Mouse (Mus musculus) kidney, adult 2 months (tissue): ENCODE results near the gene Glrx2. TPM values are rescaled to one million over a fixed set of nuclear protein-coding genes. Genes with fewer than 3 reads are reported as not detected.

Source experiments
- DNase-seq: peaks from one replicate; pipeline ENCODE4 v3.0.0; 2021
- H3K27ac ChIP-seq: fragments of 200-500 bp; 2 replicates; pipeline ENCODE4 v1.5.1; 2012; ENCODE audit warnings: low read depth, low read length, control low read depth, inconsistent platforms; ENCODE audit not compliant: insufficient read depth
- H3K27me3 ChIP-seq: fragments of 200-500 bp; replicated peaks from 2 replicates; pipeline ENCODE4 v1.6.1; 2012; ENCODE audit warnings: mild to moderate bottlenecking, moderate library complexity, low read length, inconsistent platforms; ENCODE audit not compliant: control insufficient read depth, insufficient read depth
- H3K36me3 ChIP-seq: fragments of 200-500 bp; 2 replicates; pipeline ENCODE4 v1.6.1; 2012; ENCODE audit warnings: mild to moderate bottlenecking, moderate library complexity, low read length, inconsistent platforms; ENCODE audit not compliant: control insufficient read depth, insufficient read depth
- H3K4me1 ChIP-seq: fragments of 200-500 bp; 2 replicates; pipeline ENCODE4 v1.6.1; 2011; ENCODE audit warnings: low read length; ENCODE audit not compliant: control insufficient read depth, insufficient read depth
- H3K4me3 ChIP-seq: fragments of 200-500 bp; 2 replicates; pipeline ENCODE4 v1.5.1; 2011; ENCODE audit warnings: mild to moderate bottlenecking, low read depth, low read length, control low read depth; ENCODE audit not compliant: insufficient read depth
- CTCF ChIP-seq: fragments of 200-500 bp; conservative IDR thresholded peaks from 2 replicates; pipeline ENCODE4 v1.5.1; 2011; ENCODE audit warnings: low read depth, mild to moderate bottlenecking, control low read depth, low read length, moderate library complexity, mixed read lengths; ENCODE audit not compliant: insufficient read depth, insufficient read length
- POLR2A ChIP-seq: fragments of 200-500 bp; IDR thresholded peaks from one replicate; pipeline ENCODE4 v1.6.1; 2011; ENCODE audit warnings: low read depth, low read length, control low read depth
- WGBS: fragments of 180-500 bp; shearing (Covaris S2); methylation state at CpG from one replicate; pipeline ENCODE4 v1.1.7; 2018; 5-methylcytosine and 5-hydroxymethylcytosine counted together
- polyA plus RNA-seq: library from polyadenylated mRNA; depleted of rRNA; stranded (reverse); fragments of >200 nt; gene quantifications from 2 replicates; pipeline ENCODE4 v1.2.3, GENCODE M21; 2012

The Glrx2 gene
- polyA plus RNA-seq, 1 experiment: 28.5 TPM

GRCm38 (mm10) chr1:143745871-143746270, 29.7 kb downstream of the Glrx2 start:
- TF ChIP-seq CTCF (no peak), POLR2A (no peak)
- no peaks in the 10 kb centered on the region for H3K4me1 ChIP-seq
- 79% methylated on average over 10 of the region's 10 CpGs for WGBS
- peak; percentile 19 for DNase-seq
- peaks cover 12% of the 10 kb centered on the region for H3K36me3 ChIP-seq
- H3K27ac ChIP-seq: peak overlapping the region; percentile 45; the same call in 1 of the 2 replicates
- H3K27me3 ChIP-seq: no peaks in the 10 kb centered on the region
- H3K4me3 ChIP-seq: no peak overlapping the region

DNA sequence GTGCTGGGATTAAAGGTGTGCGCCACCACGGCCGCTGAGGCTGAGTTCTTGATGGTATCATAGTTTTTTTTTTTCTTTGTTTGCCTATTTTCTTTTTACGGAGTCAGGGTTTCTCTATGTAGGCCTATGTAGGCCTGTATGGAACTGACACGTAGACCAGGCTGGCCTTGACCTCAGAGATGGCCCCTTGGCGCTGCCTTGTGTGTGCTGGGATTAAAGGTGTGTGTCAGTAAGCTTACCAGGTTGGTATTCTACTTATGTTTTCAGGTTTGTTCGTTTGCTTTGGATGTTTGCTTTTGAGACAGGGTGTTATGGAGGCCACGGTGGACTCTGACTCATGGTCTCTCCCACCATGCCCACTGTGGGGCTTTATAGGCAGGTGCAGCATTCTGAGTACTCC, 46.0 kb downstream of the Glrx2 start:
- H3K27ac ChIP-seq: no peak overlapping the region
- H3K4me1 ChIP-seq: no peaks in the 10 kb centered on the region
- H3K27me3 ChIP-seq: no peaks in the 10 kb centered on the region
- H3K4me3 ChIP-seq: no peak overlapping the region
- DNase-seq: no peak
- peaks cover 5% of the 10 kb centered on the region for H3K36me3 ChIP-seq
- no peak for TF ChIP-seq CTCF
- TF ChIP-seq POLR2A: no peak
- 94% methylated on average over 8 of the region's 8 CpGs for WGBS

GRCm38 (mm10) chr1:143764443-143764842, 48.3 kb downstream of the Glrx2 start:
- 77% methylated on average over 1 of the region's 1 CpGs for WGBS
- Histone ChIP-seq H3K36me3 (peaks cover 3% of the 10 kb centered on the region), H3K27ac (no peak overlapping the region), H3K27me3 (no peaks in the 10 kb centered on the region), H3K4me1 (no peaks in the 10 kb centered on the region), H3K4me3 (no peak overlapping the region)
- TF ChIP-seq POLR2A: no peak
- TF ChIP-seq CTCF: no peak
- no peak for DNase-seq

DNA sequence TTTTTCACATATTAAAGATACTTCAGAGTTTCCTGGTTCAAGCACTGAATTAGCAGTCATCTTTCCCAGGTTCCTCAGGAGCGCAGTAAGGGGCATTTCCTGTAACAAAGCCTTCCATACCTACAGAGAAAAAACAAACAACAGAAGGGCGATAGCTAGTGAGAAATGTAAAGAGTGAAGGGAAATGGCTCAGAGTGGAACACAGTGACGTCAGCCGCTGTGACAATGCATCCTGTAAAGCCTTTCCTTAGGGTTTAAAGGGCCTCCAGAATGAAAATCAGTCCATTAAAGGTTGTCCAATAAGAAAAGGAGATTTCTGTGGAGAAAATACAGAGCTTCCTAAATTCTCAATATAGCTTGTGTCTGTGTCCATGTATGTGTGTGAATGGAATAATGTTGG, 49.7 kb downstream of the Glrx2 start:
- Histone ChIP-seq H3K4me1 (no peaks in the 10 kb centered on the region), H3K4me3 (no peak overlapping the region), H3K27me3 (no peaks in the 10 kb centered on the region), H3K27ac (no peak overlapping the region), H3K36me3 (peaks cover 3% of the 10 kb centered on the region)
- TF ChIP-seq CTCF (no peak), POLR2A (no peak)
- 91% methylated on average over 4 of the region's 4 CpGs for WGBS
- DNase-seq: no peak

GRCm38 (mm10) chr1:143766238-143766637, 50.1 kb downstream of the Glrx2 start:
- DNase-seq: no peak
- no peak for TF ChIP-seq POLR2A
- no peak for TF ChIP-seq CTCF
- WGBS: 88% methylated on average over 6 of the region's 6 CpGs

DNA sequence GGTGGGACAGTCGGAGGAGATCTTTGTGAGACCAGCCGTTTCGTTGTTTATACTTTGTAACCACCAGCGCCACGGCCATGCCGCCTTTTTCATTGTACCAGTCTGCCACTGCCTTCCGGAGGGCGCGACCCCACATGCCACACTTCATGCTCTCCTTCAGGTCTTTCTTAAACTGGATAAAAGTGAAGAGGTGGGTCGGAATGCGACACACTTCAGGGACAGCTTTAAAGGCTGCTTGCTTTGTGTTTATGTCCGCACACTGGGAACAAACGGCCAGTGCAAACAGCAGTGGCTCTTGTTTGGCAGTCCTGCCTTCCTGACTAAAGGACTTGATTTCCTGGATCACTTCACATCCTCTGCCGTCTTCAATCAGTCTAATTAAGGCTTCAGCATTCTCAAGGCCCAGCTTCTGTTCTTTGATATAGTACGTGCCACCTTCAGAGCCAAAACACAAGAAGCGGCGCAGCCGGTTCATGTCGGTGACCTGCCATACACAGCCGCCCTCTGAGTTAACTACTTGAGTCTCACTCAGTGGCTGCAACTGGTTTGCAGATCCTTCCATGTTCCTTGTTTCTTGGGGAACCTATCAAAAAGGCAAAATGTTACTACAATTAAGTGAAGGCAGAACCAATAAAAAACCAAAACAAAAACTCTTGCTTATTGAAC, 54.4 kb downstream of the Glrx2 start:
- Histone ChIP-seq H3K27ac (no peak overlapping the region), H3K36me3 (no peaks in the 10 kb centered on the region; the same call in none of the 2 replicates), H3K4me3 (no peak overlapping the region), H3K27me3 (no peaks in the 10 kb centered on the region), H3K4me1 (no peaks in the 10 kb centered on the region)
- no peak for TF ChIP-seq CTCF
- TF ChIP-seq POLR2A: no peak
- 43% methylated on average over 20 of the region's 20 CpGs for WGBS
- peak; percentile 29 for DNase-seq

More at GRCm38 (mm10) chr1:143766238-143766637, 50.1 kb downstream of the Glrx2 start:
- Histone ChIP-seq H3K27me3 (no peaks in the 10 kb centered on the region), H3K27ac (no peak overlapping the region), H3K4me3 (no peak overlapping the region), H3K36me3 (peaks cover 3% of the 10 kb centered on the region), H3K4me1 (no peaks in the 10 kb centered on the region)

- no peak overlapping the region for H3K27ac ChIP-seq
- WGBS: 73% methylated on average over 7 of the region's 7 CpGs
Measured at GRCm38 (mm10) chr1:143773082-143773481, 56.9 kb downstream of the Glrx2 start.

More at GRCm38 (mm10) chr1:143773082-143773481, 56.9 kb downstream of the Glrx2 start:
- no peak for DNase-seq
- Histone ChIP-seq H3K36me3 (no peaks in the 10 kb centered on the region; the same call in none of the 2 replicates), H3K4me3 (no peak overlapping the region), H3K27me3 (no peaks in the 10 kb centered on the region), H3K4me1 (no peaks in the 10 kb centered on the region)
- TF ChIP-seq CTCF: no peak
- no peak for TF ChIP-seq POLR2A
